Mouse (Mus musculus): ENCODE results near the gene Cfd. TPM values are rescaled to one million over a fixed set of nuclear protein-coding genes. Genes with fewer than 3 reads are reported as not detected.

The Cfd gene
- polyA plus RNA-seq, 1 experiment from 2014 or later: not detected

- H3K4me2 ChIP-seq (ENCODE audit: low read depth, low read length): no peak overlapping the region
- no peak for ATAC-seq (replicated peaks; ENCODE audit: insufficient number of reproducible peaks, low FRiP score, low TSS enrichment, low read depth)
- no peak for DNase-seq (ENCODE audit: low spot score)
- no peak overlapping the region for H3K9ac ChIP-seq (replicated peaks; ENCODE audit: low read length)
- no peaks in the 10 kb centered on the region for H3K9me3 ChIP-seq (replicated peaks; ENCODE audit: control insufficient read depth, low read length)
- H3K4me3 ChIP-seq (ENCODE audit: low read depth, low read length): no peak overlapping the region
- H3K36me3 ChIP-seq (replicated peaks; ENCODE audit: control insufficient read depth, insufficient read depth, low read depth, low read length): no peaks in the 10 kb centered on the region
- no peaks in the 10 kb centered on the region for H3K27me3 ChIP-seq (ENCODE audit: control insufficient read depth, insufficient read depth, low read length)
- H3K27ac ChIP-seq (replicated peaks; ENCODE audit: low read depth, low read length): no peak overlapping the region
- WGBS: 83% methylated on average over 27 of the region's 27 CpGs
- H3K4me1 ChIP-seq (ENCODE audit: control insufficient read depth, insufficient read depth, low read length): peaks cover 9% of the 10 kb centered on the region; the same call in 1 of the 2 replicates
These were observed 46.3 kb downstream of the Cfd start for GRCm38 (mm10) chr10:79936911-79937441.

GRCm38 (mm10) chr10:79937775-79938526, 47.3 kb downstream of the Cfd start:
- no peak for DNase-seq (ENCODE audit: low spot score)
- no peaks in the 10 kb centered on the region for H3K9me3 ChIP-seq (replicated peaks; ENCODE audit: control insufficient read depth, low read length)
- no peak overlapping the region for H3K4me3 ChIP-seq (ENCODE audit: low read depth, low read length)
- no peak overlapping the region for H3K9ac ChIP-seq (replicated peaks; ENCODE audit: low read length)
- ATAC-seq (replicated peaks; ENCODE audit: insufficient number of reproducible peaks, low FRiP score, low TSS enrichment, low read depth): no peak
- H3K27me3 ChIP-seq (ENCODE audit: control insufficient read depth, insufficient read depth, low read length): no peaks in the 10 kb centered on the region
- H3K36me3 ChIP-seq (replicated peaks; ENCODE audit: control insufficient read depth, insufficient read depth, low read depth, low read length): no peaks in the 10 kb centered on the region
- H3K27ac ChIP-seq (replicated peaks; ENCODE audit: low read depth, low read length): no peak overlapping the region
- H3K4me1 ChIP-seq (ENCODE audit: control insufficient read depth, insufficient read depth, low read length): peaks cover 1% of the 10 kb centered on the region; the same call in 1 of the 2 replicates
- no peak overlapping the region; the same call in 1 of the 2 replicates for H3K4me2 ChIP-seq (ENCODE audit: low read depth, low read length)
- WGBS: 41% methylated on average over 11 of the region's 11 CpGs

- Histone ChIP-seq H3K9ac (replicated peaks; ENCODE audit: low read length) (no peak overlapping the region), H3K36me3 (replicated peaks; ENCODE audit: control insufficient read depth, insufficient read depth, low read depth, low read length) (no peaks in the 10 kb centered on the region), H3K4me1 (ENCODE audit: control insufficient read depth, insufficient read depth, low read length) (peaks cover 5% of the 10 kb centered on the region; the same call in 1 of the 2 replicates), H3K4me3 (ENCODE audit: low read depth, low read length) (no peak overlapping the region), H3K27me3 (ENCODE audit: control insufficient read depth, insufficient read depth, low read length) (no peaks in the 10 kb centered on the region), H3K27ac (replicated peaks; ENCODE audit: low read depth, low read length) (no peak overlapping the region), H3K9me3 (replicated peaks; ENCODE audit: control insufficient read depth, low read length) (no peaks in the 10 kb centered on the region), H3K4me2 (ENCODE audit: low read depth, low read length) (no peak overlapping the region)
- 64% methylated on average over 7 of the region's 7 CpGs for WGBS
- ATAC-seq (replicated peaks; ENCODE audit: insufficient number of reproducible peaks, low FRiP score, low TSS enrichment, low read depth): no peak
- no peak for DNase-seq (ENCODE audit: low spot score)
These were observed 50.1 kb downstream of the Cfd start for GRCm38 (mm10) chr10:79940749-79941148.

Small RNA genes lying within 50 kb of the gene (microRNA-seq; reads per million reads assigned to microRNA genes)
- not detected for gene Mir6910 (ENCODE audit: borderline number of aligned reads)

Other genes with a start within 250 kb of the Cfd start
- not detected in 2 replicates for gene Odf3l2, start 245.1 kb upstream of the Cfd start, polyA plus RNA-seq (2014; fragmentation: Nextera tagmentation; extraction: Ambion mirVana)
- 3.9 and 5.5 TPM in 2 replicates for gene Madcam1, start 226.3 kb upstream of the Cfd start, polyA plus RNA-seq (2014; fragmentation: Nextera tagmentation; extraction: Ambion mirVana)
- gene Tpgs1, start 221.5 kb upstream of the Cfd start, polyA plus RNA-seq (2014; fragmentation: Nextera tagmentation; extraction: Ambion mirVana): 65.6 and 67.3 TPM in 2 replicates
- gene Cdc34, start 208.7 kb upstream of the Cfd start, polyA plus RNA-seq (2014; fragmentation: Nextera tagmentation; extraction: Ambion mirVana): 150 and 157 TPM in 2 replicates
- 0.77 TPM in 1 of 2 replicates, not detected in the other for gene Gzmm, start 201.8 kb upstream of the Cfd start, polyA plus RNA-seq (2014; fragmentation: Nextera tagmentation; extraction: Ambion mirVana)
- gene Bsg, start 186.4 kb upstream of the Cfd start, polyA plus RNA-seq (2014; fragmentation: Nextera tagmentation; extraction: Ambion mirVana): 630 and 667 TPM in 2 replicates
- gene Hcn2, start 174.2 kb upstream of the Cfd start, polyA plus RNA-seq (2014; fragmentation: Nextera tagmentation; extraction: Ambion mirVana): 0.14 and 0.21 TPM in 2 replicates
- gene Polrmt, start 144.3 kb upstream of the Cfd start, polyA plus RNA-seq (2014; fragmentation: Nextera tagmentation; extraction: Ambion mirVana): 30.5 and 35.6 TPM in 2 replicates
- 0.25 and 0.38 TPM in 2 replicates for gene Fgf22, start 135.8 kb upstream of the Cfd start, polyA plus RNA-seq (2014; fragmentation: Nextera tagmentation; extraction: Ambion mirVana)
- gene Rnf126, start 123.9 kb upstream of the Cfd start, polyA plus RNA-seq (2014; fragmentation: Nextera tagmentation; extraction: Ambion mirVana): 65.1 and 72.7 TPM in 2 replicates
- gene Fstl3, start 113.6 kb upstream of the Cfd start, polyA plus RNA-seq (2014; fragmentation: Nextera tagmentation; extraction: Ambion mirVana): 2.4 and 2.7 TPM in 2 replicates
- not detected in 2 replicates for gene Prss57, start 99.9 kb upstream of the Cfd start, polyA plus RNA-seq (2014; fragmentation: Nextera tagmentation; extraction: Ambion mirVana)
- 85.7 and 102 TPM in 2 replicates for gene Palm, start 97.3 kb upstream of the Cfd start, polyA plus RNA-seq (2014; fragmentation: Nextera tagmentation; extraction: Ambion mirVana)
- 0.39 and 0.82 TPM in 2 replicates for gene Misp, start 69.9 kb upstream of the Cfd start, polyA plus RNA-seq (2014; fragmentation: Nextera tagmentation; extraction: Ambion mirVana)
- gene Ptbp1, start 36.4 kb upstream of the Cfd start, polyA plus RNA-seq (2014; fragmentation: Nextera tagmentation; extraction: Ambion mirVana): 237 and 257 TPM in 2 replicates
- gene Prtn3, start 16.4 kb upstream of the Cfd start, polyA plus RNA-seq (2014; fragmentation: Nextera tagmentation; extraction: Ambion mirVana): 10.9 and 11.2 TPM in 2 replicates
- gene Plppr3, start 16.2 kb upstream of the Cfd start, polyA plus RNA-seq (2014; fragmentation: Nextera tagmentation; extraction: Ambion mirVana): 78.3 and 85.8 TPM in 2 replicates
- 0.50 and 0.88 TPM in 2 replicates for gene Elane, start 4.6 kb upstream of the Cfd start, polyA plus RNA-seq (2014; fragmentation: Nextera tagmentation; extraction: Ambion mirVana)
- 36.5 and 36.9 TPM in 2 replicates for gene Med16, start 18.1 kb downstream of the Cfd start, polyA plus RNA-seq (2014; fragmentation: Nextera tagmentation; extraction: Ambion mirVana)
- gene Gm26602, start 20.0 kb downstream of the Cfd start, polyA plus RNA-seq (2014; fragmentation: Nextera tagmentation; extraction: Ambion mirVana): 4.3 and 11.5 TPM in 2 replicates
- gene Kiss1r, start 26.1 kb downstream of the Cfd start, polyA plus RNA-seq (2014; fragmentation: Nextera tagmentation; extraction: Ambion mirVana): 0.48 and 0.75 TPM in 2 replicates
- 116 and 122 TPM in 2 replicates for gene R3hdm4, start 30.4 kb downstream of the Cfd start, polyA plus RNA-seq (2014; fragmentation: Nextera tagmentation; extraction: Ambion mirVana)
- gene Arid3a, start 36.2 kb downstream of the Cfd start, polyA plus RNA-seq (2014; fragmentation: Nextera tagmentation; extraction: Ambion mirVana): 5.0 and 5.2 TPM in 2 replicates
- 118 and 123 TPM in 2 replicates for gene Wdr18, start 69.3 kb downstream of the Cfd start, polyA plus RNA-seq (2014; fragmentation: Nextera tagmentation; extraction: Ambion mirVana)
- 0.21 and 0.22 TPM in 2 replicates for gene Grin3b, start 79.9 kb downstream of the Cfd start, polyA plus RNA-seq (2014; fragmentation: Nextera tagmentation; extraction: Ambion mirVana)
- gene Tmem259, start 93.5 kb downstream of the Cfd start, polyA plus RNA-seq (2014; fragmentation: Nextera tagmentation; extraction: Ambion mirVana): 13.4 and 13.7 TPM in 2 replicates
- gene Cnn2, start 97.7 kb downstream of the Cfd start, polyA plus RNA-seq (2014; fragmentation: Nextera tagmentation; extraction: Ambion mirVana): 255 and 271 TPM in 2 replicates
- gene Abca7, start 105.6 kb downstream of the Cfd start, polyA plus RNA-seq (2014; fragmentation: Nextera tagmentation; extraction: Ambion mirVana): 0.98 and 1.3 TPM in 2 replicates
- gene Arhgap45, start 125.8 kb downstream of the Cfd start, polyA plus RNA-seq (2014; fragmentation: Nextera tagmentation; extraction: Ambion mirVana): 5.2 and 6.7 TPM in 2 replicates
- 266 and 287 TPM in 2 replicates for gene Polr2e, start 148.9 kb downstream of the Cfd start, polyA plus RNA-seq (2014; fragmentation: Nextera tagmentation; extraction: Ambion mirVana)
- 515 and 565 TPM in 2 replicates for gene Gpx4, start 156.3 kb downstream of the Cfd start, polyA plus RNA-seq (2014; fragmentation: Nextera tagmentation; extraction: Ambion mirVana)
- 5.6 and 6.6 TPM in 2 replicates for gene Sbno2, start 214.7 kb downstream of the Cfd start, polyA plus RNA-seq (2014; fragmentation: Nextera tagmentation; extraction: Ambion mirVana)
- gene Stk11, start 224.9 kb downstream of the Cfd start, polyA plus RNA-seq (2014; fragmentation: Nextera tagmentation; extraction: Ambion mirVana): 16.6 and 18.5 TPM in 2 replicates
- gene Atp5d, start 247.8 kb downstream of the Cfd start, polyA plus RNA-seq (2014; fragmentation: Nextera tagmentation; extraction: Ambion mirVana): 360 and 371 TPM in 2 replicates
- 6.8 and 9.0 TPM in 2 replicates for gene Cbarp, start 250.0 kb downstream of the Cfd start, polyA plus RNA-seq (2014; fragmentation: Nextera tagmentation; extraction: Ambion mirVana)